Mouse (Mus musculus): Measurements from ENCODE around the gene Gm48552. TPM values are rescaled to one million over a fixed set of nuclear protein-coding genes. Genes with fewer than 3 reads are reported as not detected.

The Gm48552 gene
- polyA plus RNA-seq, 1 experiment, result 3.6 TPM

GRCm38 (mm10) chr10:81367207-81367495 is 21.7 kb upstream of the Gm48552 start:
- DNase-seq, result no peak
- WGBS, result 92% methylated on average over 6 of the region's 6 CpGs
- H3K4me3 ChIP-seq (replicated peaks; ENCODE audit: extremely low read depth, low read depth, low read length), result no peak overlapping the region
- 0 out of 2 replicates have a peak, but pooled peaks cover 5% of the 10 kb centered on the region for H3K4me1 ChIP-seq (ENCODE audit: control insufficient read depth, insufficient read depth, low read length)
- no peak for TF ChIP-seq POLR2A (IDR thresholded peaks at IDR 0.05; ENCODE audit: borderline replicate concordance, extremely low read depth, low read depth, low read length)

GRCm38 (mm10) chr10:81375322-81375721 is 13.5 kb upstream of the Gm48552 start:
- 89% methylated on average over 10 of the region's 10 CpGs for WGBS
- TF ChIP-seq CTCF (IDR thresholded peaks at IDR 0.05; ENCODE audit: insufficient read depth, low read length) (no peak), POLR2A (IDR thresholded peaks at IDR 0.05; ENCODE audit: borderline replicate concordance, extremely low read depth, low read depth, low read length) (no peak)

GRCm38 (mm10) chr10:81376561-81377361 is 12.0 kb upstream of the Gm48552 start:
- TF ChIP-seq CTCF (IDR thresholded peaks at IDR 0.05; ENCODE audit: insufficient read depth, low read length) (no peak), POLR2A (IDR thresholded peaks at IDR 0.05; ENCODE audit: borderline replicate concordance, extremely low read depth, low read depth, low read length) (no peak)

More at GRCm38 (mm10) chr10:81375322-81375721, 13.5 kb upstream of the Gm48552 start:
- peaks cover 6% of the 10 kb centered on the region; the same call in 1 of the 2 replicates for H3K4me1 ChIP-seq (ENCODE audit: control insufficient read depth, insufficient read depth, low read length)
- no peak for DNase-seq
- no peak overlapping the region for H3K4me3 ChIP-seq (replicated peaks; ENCODE audit: extremely low read depth, low read depth, low read length)

GRCm38 (mm10) chr10:81377362-81377664 is 11.5 kb upstream of the Gm48552 start:
- Histone ChIP-seq H3K4me3 (replicated peaks; ENCODE audit: extremely low read depth, low read depth, low read length) (no peak overlapping the region), H3K4me1 (ENCODE audit: control insufficient read depth, insufficient read depth, low read length) (peaks cover 9% of the 10 kb centered on the region; the same call in 1 of the 2 replicates)
- WGBS, result 41% methylated on average over 2 of the region's 2 CpGs
- DNase-seq, result no peak
- no peak for TF ChIP-seq CTCF (IDR thresholded peaks at IDR 0.05; ENCODE audit: insufficient read depth, low read length)
- no peak for TF ChIP-seq POLR2A (IDR thresholded peaks at IDR 0.05; ENCODE audit: borderline replicate concordance, extremely low read depth, low read depth, low read length)

More at GRCm38 (mm10) chr10:81376561-81377361, 12.0 kb upstream of the Gm48552 start:
- no peak for DNase-seq
- Histone ChIP-seq H3K4me3 (replicated peaks; ENCODE audit: extremely low read depth, low read depth, low read length) (no peak overlapping the region), H3K4me1 (ENCODE audit: control insufficient read depth, insufficient read depth, low read length) (peaks cover 6% of the 10 kb centered on the region; the same call in 1 of the 2 replicates)
- 35% methylated on average over 6 of the region's 6 CpGs for WGBS

GRCm38 (mm10) chr10:81377793-81378552 is 10.8 kb upstream of the Gm48552 start, which contains the start of gene Fzr1:
TSS of gene Fzr1 (minus strand) at chr10:81378516.
- Histone ChIP-seq H3K4me1 (ENCODE audit: control insufficient read depth, insufficient read depth, low read length) (peaks cover 11% of the 10 kb centered on the region; the same call in 1 of the 2 replicates), H3K4me3 (replicated peaks; ENCODE audit: extremely low read depth, low read depth, low read length) (peak within 1 kb of the TSS; percentile 79)
- TF ChIP-seq POLR2A (IDR thresholded peaks at IDR 0.05; ENCODE audit: borderline replicate concordance, extremely low read depth, low read depth, low read length) (peak; percentile 54; the same call in 1 of the 2 replicates), CTCF (IDR thresholded peaks at IDR 0.05; ENCODE audit: insufficient read depth, low read length) (no peak)
- WGBS, result under 1% methylated on average over 48 of the region's 59 CpGs
- DNase-seq, result no peak

- DNase-seq, result peak; percentile 100
- under 1% methylated on average over 46 of the region's 46 CpGs for WGBS
Measured at GRCm38 (mm10) chr10:81378553-81379182, 10.1 kb upstream of the Gm48552 start.

GRCm38 (mm10) chr10:81379183-81379553 is 9.6 kb upstream of the Gm48552 start:
- no peak for TF ChIP-seq POLR2A (IDR thresholded peaks at IDR 0.05; ENCODE audit: borderline replicate concordance, extremely low read depth, low read depth, low read length)
- no peak for TF ChIP-seq CTCF (IDR thresholded peaks at IDR 0.05; ENCODE audit: insufficient read depth, low read length)
- 58% methylated on average over 3 of the region's 3 CpGs for WGBS
- no peak overlapping the region for H3K4me3 ChIP-seq (replicated peaks; ENCODE audit: extremely low read depth, low read depth, low read length)
- peaks cover 11% of the 10 kb centered on the region; the same call in 1 of the 2 replicates for H3K4me1 ChIP-seq (ENCODE audit: control insufficient read depth, insufficient read depth, low read length)
- DNase-seq, result no peak

More at GRCm38 (mm10) chr10:81378553-81379182, 10.1 kb upstream of the Gm48552 start:
- H3K4me3 ChIP-seq (replicated peaks; ENCODE audit: extremely low read depth, low read depth, low read length), result peak overlapping the region; percentile 79
- H3K4me1 ChIP-seq (ENCODE audit: control insufficient read depth, insufficient read depth, low read length), result peaks cover 11% of the 10 kb centered on the region; the same call in 1 of the 2 replicates
- TF ChIP-seq CTCF (IDR thresholded peaks at IDR 0.05; ENCODE audit: insufficient read depth, low read length), result no peak
- TF ChIP-seq POLR2A (IDR thresholded peaks at IDR 0.05; ENCODE audit: borderline replicate concordance, extremely low read depth, low read depth, low read length), result peak; percentile 55; the same call in 1 of the 2 replicates

GRCm38 (mm10) chr10:81379809-81380378 is 8.9 kb upstream of the Gm48552 start:
- 83% methylated on average over 6 of the region's 6 CpGs for WGBS
- TF ChIP-seq CTCF (IDR thresholded peaks at IDR 0.05; ENCODE audit: insufficient read depth, low read length) (no peak), POLR2A (IDR thresholded peaks at IDR 0.05; ENCODE audit: borderline replicate concordance, extremely low read depth, low read depth, low read length) (no peak)
- peaks cover 11% of the 10 kb centered on the region; the same call in 1 of the 2 replicates for H3K4me1 ChIP-seq (ENCODE audit: control insufficient read depth, insufficient read depth, low read length)
- no peak overlapping the region for H3K4me3 ChIP-seq (replicated peaks; ENCODE audit: extremely low read depth, low read depth, low read length)
- DNase-seq, result no peak

GRCm38 (mm10) chr10:81382039-81382438 is 6.8 kb upstream of the Gm48552 start:
- no peak for DNase-seq
- 37% methylated on average over 5 of the region's 5 CpGs for WGBS
- TF ChIP-seq POLR2A (IDR thresholded peaks at IDR 0.05; ENCODE audit: borderline replicate concordance, extremely low read depth, low read depth, low read length), result no peak
- TF ChIP-seq CTCF (IDR thresholded peaks at IDR 0.05; ENCODE audit: insufficient read depth, low read length), result no peak
- Histone ChIP-seq H3K4me1 (ENCODE audit: control insufficient read depth, insufficient read depth, low read length) (peaks cover 10% of the 10 kb centered on the region; the same call in 1 of the 2 replicates), H3K4me3 (replicated peaks; ENCODE audit: extremely low read depth, low read depth, low read length) (no peak overlapping the region)

All from lung, adult 2 months (tissue).